Mouse (Mus musculus) neutrophil, adult 5-6 weeks (primary cell): Measurements from ENCODE around the gene Abhd10. TPM values are rescaled to one million over a fixed set of nuclear protein-coding genes. Genes with fewer than 3 reads are reported as not detected.

Experiments
- ATAC-seq: fragments of 151-379, 151-347 bp; 2 replicates; pipeline ENCODE4 v1.8.0; 2017; ENCODE audit warnings: mild to moderate bottlenecking, moderate TSS enrichment; ENCODE audit not compliant: insufficient number of reproducible peaks, poor library complexity, low FRiP score, severe bottlenecking; ENCODE audit errors: extremely low read depth
- total RNA-seq: library from RNA; stranded (forward); fragments of 200-1000 nt; gene quantifications from 2 replicates; pipeline ENCODE4 v1.2.3, GENCODE M21; 2017

Gene Abhd10
- total RNA-seq, 1 experiment from 2014 or later = 21.4 TPM

- ATAC-seq = no peak
Observed at GRCm38 (mm10) chr16:45686833-45687232, 55.9 kb downstream of the Abhd10 start.

- no peak for ATAC-seq
Observed at GRCm38 (mm10) chr16:45685295-45685694, 57.5 kb downstream of the Abhd10 start.

GRCm38 (mm10) chr16:45684815-45685214 lies 57.9 kb downstream of the Abhd10 start:
- no peak for ATAC-seq

Other genes starting within 250 kb of the Abhd10 start
- 0.23 TPM in 1 of 2 replicates, not detected in the other for gene Gm609, start 250.0 kb downstream of the Abhd10 start, total RNA-seq
- not detected in 2 replicates for gene Gm17783, start 210.9 kb downstream of the Abhd10 start, total RNA-seq
- 0.25 TPM in 1 of 2 replicates, not detected in the other for gene Slc9c1, start 207.6 kb downstream of the Abhd10 start, total RNA-seq
- 0.35 TPM in 1 of 2 replicates, not detected in the other for gene Gcsam, start 132.6 kb downstream of the Abhd10 start, total RNA-seq
- not detected in 2 replicates for gene BC016579, start 88.9 kb downstream of the Abhd10 start, total RNA-seq
- gene Tmprss7, start 49.3 kb downstream of the Abhd10 start, total RNA-seq = 0.23 and 0.37 TPM in 2 replicates
- gene Tagln3, start 18.3 kb downstream of the Abhd10 start, total RNA-seq = 0.37 and 1.2 TPM in 2 replicates
- not detected in 2 replicates for gene Phldb2, start 210.6 kb upstream of the Abhd10 start, total RNA-seq